Mouse (Mus musculus): ENCODE data around the gene Arhgef18.

DNA sequence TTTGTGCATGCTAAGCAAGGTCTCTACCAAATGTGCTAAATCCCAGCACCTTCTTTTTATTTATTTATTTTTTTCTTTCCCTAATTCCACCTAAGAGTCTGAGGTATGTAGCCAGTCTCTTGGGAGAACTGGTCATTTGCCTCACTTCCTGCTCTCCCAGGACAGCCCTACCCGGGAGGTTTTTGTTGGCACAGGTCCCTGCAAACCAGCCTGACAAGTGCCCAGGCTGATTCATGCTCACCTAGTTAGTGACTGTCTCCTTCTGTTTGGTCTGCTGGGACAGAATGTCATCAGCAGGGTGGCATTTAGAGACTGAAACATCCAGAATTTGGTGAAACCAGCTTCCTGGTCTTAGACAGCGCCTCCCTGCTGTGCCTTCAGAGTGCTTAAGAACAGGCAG lies 37.2 kb downstream of the Arhgef18 start:
- TF ChIP-seq CTCF (IDR thresholded peaks at IDR 0.05; ENCODE audit: low read depth), result no peak
- no peak for TF ChIP-seq EP300 (IDR thresholded peaks at IDR 0.05; ENCODE audit: low read depth)

Data from heart, postnatal 0 days (tissue).